9 mouse cellular contexts compared by ENCODE assay signal in the genomic region with DNA sequence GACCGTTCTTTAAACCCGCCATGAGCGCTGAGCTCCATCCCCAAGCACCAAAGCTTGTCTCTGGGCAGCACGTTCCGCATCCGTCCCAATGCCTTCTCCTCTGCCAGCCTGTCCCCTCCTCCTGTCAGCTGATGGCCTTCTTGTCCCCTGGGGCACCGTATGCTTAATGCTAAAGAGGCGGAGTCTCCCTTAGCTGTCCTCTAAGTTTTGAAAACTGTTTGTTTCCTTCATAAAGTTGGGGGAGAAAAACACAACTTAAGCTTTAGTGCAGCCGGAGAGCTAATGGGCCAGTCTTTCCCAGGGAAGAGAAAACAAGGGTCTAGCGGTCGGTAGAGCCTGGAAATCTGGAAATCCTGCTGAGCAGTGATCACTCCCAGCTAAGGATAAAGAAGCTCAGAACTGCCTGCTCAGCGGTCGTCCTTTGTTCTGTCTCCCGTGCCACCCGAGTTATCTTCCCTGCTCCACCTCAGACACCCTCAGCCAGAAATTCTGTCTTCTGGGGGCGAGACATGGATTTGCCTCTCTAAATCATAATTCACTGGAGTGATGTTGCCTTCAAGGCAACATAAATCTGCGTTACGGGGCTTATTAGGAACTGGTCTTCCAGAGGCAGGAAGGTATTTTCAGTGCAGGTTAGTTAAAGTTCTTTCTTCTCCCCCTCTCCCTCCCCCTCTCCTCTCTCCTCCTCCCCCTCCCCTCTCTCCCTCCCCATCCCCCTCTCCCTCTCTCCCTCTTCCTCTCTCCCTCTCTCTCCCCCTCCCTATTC.
A peak's percentile ranks its signal among the peaks of the same experiment; 100 is the strongest.
DNase-seq lines count a peak whose midpoint lies in the region; ATAC-seq and TF ChIP-seq lines count a peak whose summit lies in the region.
"Had no signal": no experiment of that assay in that cellular context is flagged by ENCODE, and none has a peak within 500 bp of the region (broad histone marks: within the 10 kb centered on the region; RNA-seq: fewer than 3 reads in every experiment).

No protein-coding gene starts in this region.

- DNase-seq in heart, postnatal 25 days (ENCODE audit: low spot score): no peak
- DNase-seq in adrenal gland, postnatal 25 days: peak; percentile 26
- peak; percentile 69 for DNase-seq in hindbrain, embryonic 11.5 days (ENCODE audit: low spot score)
- no peak for DNase-seq in midbrain, postnatal 0 days (ENCODE audit: low spot score)
- DNase-seq in urinary bladder, adult 2 months (ENCODE audit: low spot score): no peak
- no peak for DNase-seq in urinary bladder, postnatal 25 days (ENCODE audit: low spot score)

- no peak for TF ChIP-seq CTCF in midbrain, postnatal 0 days (IDR thresholded peaks at IDR 0.05)

- H3K4me3 ChIP-seq in heart, embryonic 11.5 days (ENCODE audit: low read depth, low read length): peak overlapping the region; percentile 29
- H3K4me3 ChIP-seq in hindbrain, embryonic 11.5 days (ENCODE audit: low read depth, low read length): peak overlapping the region; percentile 15; the same call in 1 of the 2 replicates
- peak overlapping the region; percentile 16; the same call in 1 of the 2 replicates for H3K4me3 ChIP-seq in midbrain, postnatal 0 days (ENCODE audit: low read depth, low read length)
- H3K4me3 ChIP-seq: myocyte had no signal

- no peak for ATAC-seq in heart, embryonic 11.5 days (replicated peaks; ENCODE audit: insufficient number of reproducible peaks, low FRiP score, low TSS enrichment)
- peak; percentile 67 for ATAC-seq in hindbrain, embryonic 11.5 days (ENCODE audit: low FRiP score)
- no peak for ATAC-seq in midbrain, postnatal 0 days (ENCODE audit: low FRiP score)
- no peak for ATAC-seq in erythroblast, adult 5-6 weeks (replicated peaks; ENCODE audit: low FRiP score, poor library complexity, severe bottlenecking)

- no peaks in the 10 kb centered on the region for H3K9me3 ChIP-seq in heart, embryonic 11.5 days (replicated peaks; ENCODE audit: control insufficient read depth, low read length)
- H3K9me3 ChIP-seq in hindbrain, embryonic 11.5 days (ENCODE audit: control insufficient read depth, low read length): no peaks in the 10 kb centered on the region
- no peaks in the 10 kb centered on the region for H3K9me3 ChIP-seq in midbrain, postnatal 0 days (ENCODE audit: low read length)

- intact Hi-C loops in heart, postnatal 25 days (cut with DNase I): no loop called here

- peaks cover 19% of the 10 kb centered on the region for H3K27me3 ChIP-seq in heart, embryonic 11.5 days (ENCODE audit: control insufficient read depth, insufficient read depth, low read length)
- peaks cover 2% of the 10 kb centered on the region; the same call in 1 of the 2 replicates for H3K27me3 ChIP-seq in hindbrain, embryonic 11.5 days (ENCODE audit: control insufficient read depth, insufficient read depth, low read length)
- no peaks in the 10 kb centered on the region for H3K27me3 ChIP-seq in midbrain, postnatal 0 days (ENCODE audit: insufficient read depth, low read length)

- H3K9ac ChIP-seq in heart, embryonic 11.5 days (ENCODE audit: low read depth, low read length): peak overlapping the region; percentile 44; the same call in 1 of the 2 replicates
- H3K9ac ChIP-seq in hindbrain, embryonic 11.5 days (ENCODE audit: low read depth, low read length): peak overlapping the region; percentile 35; the same call in 1 of the 2 replicates
- no peak overlapping the region for H3K9ac ChIP-seq in midbrain, postnatal 0 days (replicated peaks; ENCODE audit: low read length, poor library complexity, severe bottlenecking)

- 2% methylated on average over 18 of the region's 18 CpGs for WGBS in heart, embryonic 11.5 days (ENCODE audit: insufficient replicate concordance)
- under 1% methylated on average over 18 of the region's 18 CpGs for WGBS in hindbrain, embryonic 11.5 days
- WGBS in midbrain, postnatal 0 days: 3% methylated on average over 18 of the region's 18 CpGs

- no peaks in the 10 kb centered on the region for H3K36me3 ChIP-seq in heart, embryonic 11.5 days (ENCODE audit: control insufficient read depth, insufficient read depth, low read length)
- no peaks in the 10 kb centered on the region for H3K36me3 ChIP-seq in hindbrain, embryonic 11.5 days (ENCODE audit: control insufficient read depth, insufficient read depth, low read length)
- no peaks in the 10 kb centered on the region for H3K36me3 ChIP-seq in midbrain, postnatal 0 days (ENCODE audit: insufficient read depth, low read length)

- peaks cover 9% of the 10 kb centered on the region for H3K4me1 ChIP-seq in heart, embryonic 11.5 days (ENCODE audit: control insufficient read depth, insufficient read depth, low read length)
- 0 out of 2 replicates have a peak, but pooled peaks cover 4% of the 10 kb centered on the region for H3K4me1 ChIP-seq in hindbrain, embryonic 11.5 days (replicated peaks; ENCODE audit: control insufficient read depth, insufficient read depth, low read length)
- H3K4me1 ChIP-seq in midbrain, postnatal 0 days (ENCODE audit: insufficient read depth, low read length): 0 out of 2 replicates have a peak, but pooled peaks cover 6% of the 10 kb centered on the region

- H3K27ac ChIP-seq in heart, embryonic 11.5 days (ENCODE audit: low read depth, low read length): no peak overlapping the region
- peak overlapping the region; percentile 71 for H3K27ac ChIP-seq in hindbrain, embryonic 11.5 days (ENCODE audit: low read depth, low read length)
- H3K27ac ChIP-seq in midbrain, postnatal 0 days (ENCODE audit: low read depth, low read length): no peak overlapping the region

- H3K4me2 ChIP-seq in heart, embryonic 11.5 days: peak overlapping the region; percentile 62
- peak overlapping the region; percentile 29 for H3K4me2 ChIP-seq in hindbrain, embryonic 11.5 days (replicated peaks; ENCODE audit: low read depth, low read length)
- H3K4me2 ChIP-seq in midbrain, postnatal 0 days (ENCODE audit: low read depth, low read length, poor library complexity, severe bottlenecking): peak overlapping the region; percentile 43

Comparison
In these comparisons a context has a peak if more than half of its experiments do, and no peak if none do; other contexts are left out.
1. DNase-seq: peak in adrenal gland, postnatal 25 days (single experiment) and hindbrain, embryonic 11.5 days (single experiment); none in heart, postnatal 25 days (single experiment), midbrain, postnatal 0 days (single experiment), urinary bladder, adult 2 months (single experiment) and urinary bladder, postnatal 25 days (single experiment).
2. Peak in every context shown above with its lines, with median percentiles within 50 percentile points of each other: H3K4me2 ChIP-seq and H3K4me3 ChIP-seq.